Mouse (Mus musculus) neural tube, embryonic 14.5 days (tissue): ENCODE data around the gene Myoc. TPM values are rescaled to one million over a fixed set of nuclear protein-coding genes. Genes with fewer than 3 reads are reported as not detected.

ENCODE experiments used
- ATAC-seq: fragments of 200-750 bp; cut with Nextera tagmentation; 2 replicates; pipeline ENCODE4 v1.8.0; 2017; ENCODE audit warnings: low read depth, mild to moderate bottlenecking, moderate TSS enrichment, moderate library complexity
- H3K27ac ChIP-seq: fragments of 300-500 bp; sonication (generic); 2 replicates; pipeline ENCODE4 v1.5.1; 2014; ENCODE audit warnings: low read depth, mild to moderate bottlenecking, control low read depth, low read length, moderate library complexity, mixed read lengths
- H3K27me3 ChIP-seq: fragments of 300-500 bp; sonication (generic); 2 replicates; pipeline ENCODE4 v1.6.1; 2014; ENCODE audit warnings: low read length; ENCODE audit not compliant: control insufficient read depth, insufficient read depth
- H3K36me3 ChIP-seq: fragments of 300-500 bp; sonication (generic); 2 replicates; pipeline ENCODE4 v1.6.1; 2014; ENCODE audit warnings: low read length, mixed read lengths; ENCODE audit not compliant: control insufficient read depth, insufficient read depth
- H3K4me1 ChIP-seq: fragments of 300-500 bp; sonication (generic); 2 replicates; pipeline ENCODE4 v1.6.1; 2014; ENCODE audit warnings: low read length; ENCODE audit not compliant: control insufficient read depth, insufficient read depth
- H3K4me2 ChIP-seq: fragments of 300-500 bp; sonication (generic); 2 replicates; pipeline ENCODE4 v1.6.1; 2014; ENCODE audit warnings: mild to moderate bottlenecking, low read depth, low read length, control low read depth
- H3K4me3 ChIP-seq: fragments of 300-500 bp; sonication (generic); 2 replicates; pipeline ENCODE4 v1.5.1; 2014; ENCODE audit warnings: low read depth, low read length, control low read depth, mixed read lengths
- H3K9ac ChIP-seq: fragments of 300-500 bp; sonication (generic); replicated peaks from 2 replicates; pipeline ENCODE4 v1.6.1; 2014; ENCODE audit warnings: low read depth, mild to moderate bottlenecking, control low read depth, low read length, mixed read lengths
- H3K9me3 ChIP-seq: fragments of 300-500 bp; sonication (generic); 2 replicates; pipeline ENCODE4 v1.6.1; 2016; ENCODE audit warnings: low read length; ENCODE audit not compliant: control insufficient read depth
- WGBS: fragments of 180-500 bp; shearing (Covaris S2); extraction: QIAGEN DNeasy Blood & Tissue Kit; methylation state at CpG from one replicate; pipeline ENCODE4 v1.1.7; 2014; 5-methylcytosine and 5-hydroxymethylcytosine counted together
- polyA plus RNA-seq: library from polyadenylated mRNA; unstranded; fragments of >200 nt; fragmentation: Nextera tagmentation; extraction: Ambion mirVana; gene quantifications from 2 replicates; pipeline ENCODE4 v1.2.1, GENCODE M21; 2014

Myoc gene
- polyA plus RNA-seq, 1 experiment from 2014 or later: not detected

GRCm38 (mm10) chr1:162639861-162640260, 906 bp downstream of the Myoc start:
- no peak for ATAC-seq
- WGBS: 91% methylated on average over 1 of the region's 1 CpGs

GRCm38 (mm10) chr1:162642591-162642990, 3.6 kb downstream of the Myoc start:
- Histone ChIP-seq H3K27me3 (no peaks in the 10 kb centered on the region), H3K9ac (no peak overlapping the region), H3K27ac (no peak overlapping the region), H3K4me1 (no peaks in the 10 kb centered on the region), H3K4me2 (no peak overlapping the region), H3K4me3 (no peak overlapping the region), H3K9me3 (no peaks in the 10 kb centered on the region), H3K36me3 (no peaks in the 10 kb centered on the region)
- 75% methylated on average over 3 of the region's 3 CpGs for WGBS
- ATAC-seq: no peak

More at GRCm38 (mm10) chr1:162639861-162640260, 906 bp downstream of the Myoc start:
- no peak overlapping the region for H3K4me2 ChIP-seq
- H3K9ac ChIP-seq: no peak overlapping the region
- no peak overlapping the region for H3K4me3 ChIP-seq
- H3K27ac ChIP-seq: no peak overlapping the region
- no peaks in the 10 kb centered on the region for H3K9me3 ChIP-seq
- no peaks in the 10 kb centered on the region for H3K27me3 ChIP-seq
- no peaks in the 10 kb centered on the region for H3K36me3 ChIP-seq
- no peaks in the 10 kb centered on the region for H3K4me1 ChIP-seq

DNA sequence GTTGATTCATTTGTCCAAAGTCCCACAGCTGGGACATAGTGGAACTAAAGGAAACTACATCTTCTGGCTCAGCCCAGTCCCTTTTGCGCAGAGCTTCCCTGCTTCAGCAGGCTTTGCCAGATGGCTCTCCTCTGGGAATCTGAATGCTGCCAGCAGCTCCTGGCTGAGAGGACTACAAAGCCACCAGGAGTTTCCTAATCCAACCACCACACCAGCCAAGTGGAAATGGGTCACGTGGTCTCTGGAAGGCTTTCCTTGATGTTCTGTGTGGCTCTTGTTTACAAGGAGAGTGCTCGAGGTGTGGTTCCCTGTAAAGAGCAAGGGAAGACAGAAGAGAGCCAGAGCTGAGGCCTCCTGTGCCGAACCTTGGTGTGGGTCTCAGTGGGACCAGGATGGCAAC, 4.8 kb downstream of the Myoc start:
- Histone ChIP-seq H3K4me3 (no peak overlapping the region), H3K27me3 (no peaks in the 10 kb centered on the region), H3K4me1 (no peaks in the 10 kb centered on the region), H3K36me3 (no peaks in the 10 kb centered on the region), H3K4me2 (no peak overlapping the region), H3K27ac (no peak overlapping the region), H3K9ac (no peak overlapping the region), H3K9me3 (no peaks in the 10 kb centered on the region)
- WGBS: 57% methylated on average over 4 of the region's 4 CpGs
- no peak for ATAC-seq

DNA sequence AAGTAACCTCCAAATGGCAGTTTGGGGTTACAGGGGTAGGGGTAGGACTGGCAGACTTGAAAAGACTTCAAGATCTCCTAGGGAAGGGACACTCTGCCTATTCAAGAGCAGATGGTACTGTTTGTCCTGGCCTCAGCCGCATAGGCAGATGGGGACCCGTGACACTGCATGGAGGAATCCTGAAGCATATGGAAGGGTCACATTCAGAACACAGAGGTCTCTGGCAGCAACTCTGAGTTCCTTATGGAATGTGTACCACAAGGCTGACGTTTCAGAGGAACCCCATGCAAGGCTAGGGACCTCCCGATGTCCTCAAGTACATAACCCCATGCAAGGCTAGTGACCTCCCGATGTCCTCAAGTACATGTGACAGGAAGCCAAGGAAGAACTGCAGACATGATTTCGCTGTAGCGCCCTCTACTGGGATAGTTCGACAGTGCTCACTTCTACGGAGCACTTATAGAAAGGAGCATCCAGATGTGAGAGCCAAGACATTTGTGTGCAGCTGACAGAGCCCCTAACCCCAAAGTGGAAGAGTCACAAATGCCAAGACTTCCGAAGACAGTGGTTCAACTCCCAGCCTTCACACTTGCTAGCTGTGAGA, 7.2 kb downstream of the Myoc start:
- no peak for ATAC-seq
- H3K27me3 ChIP-seq: no peaks in the 10 kb centered on the region
- H3K4me3 ChIP-seq: no peak overlapping the region
- no peak overlapping the region for H3K27ac ChIP-seq
- H3K4me1 ChIP-seq: no peaks in the 10 kb centered on the region
- no peak overlapping the region for H3K4me2 ChIP-seq
- H3K9me3 ChIP-seq: no peaks in the 10 kb centered on the region
- H3K9ac ChIP-seq: no peak overlapping the region
- no peaks in the 10 kb centered on the region for H3K36me3 ChIP-seq
- 80% methylated on average over 10 of the region's 10 CpGs for WGBS

- Histone ChIP-seq H3K9me3 (no peaks in the 10 kb centered on the region), H3K4me1 (no peaks in the 10 kb centered on the region), H3K36me3 (no peaks in the 10 kb centered on the region), H3K27me3 (no peaks in the 10 kb centered on the region), H3K4me3 (no peak overlapping the region), H3K4me2 (no peak overlapping the region), H3K27ac (no peak overlapping the region), H3K9ac (no peak overlapping the region)
- 97% methylated on average over 14 of the region's 14 CpGs for WGBS
- ATAC-seq: no peak
These were observed 9.5 kb downstream of the Myoc start for GRCm38 (mm10) chr1:162648416-162648815.

- no peaks in the 10 kb centered on the region for H3K4me1 ChIP-seq
- H3K9ac ChIP-seq: no peak within 1 kb of the TSS
- no peaks in the 10 kb centered on the region for H3K9me3 ChIP-seq
- H3K4me2 ChIP-seq: no peak within 1 kb of the TSS
- ATAC-seq: no peak
- H3K27ac ChIP-seq: no peak within 1 kb of the TSS
- no peaks in the 10 kb centered on the region for H3K36me3 ChIP-seq
- WGBS: 91% methylated on average over 7 of the region's 7 CpGs
- no peaks in the 10 kb centered on the region for H3K27me3 ChIP-seq
- no peak within 1 kb of the TSS for H3K4me3 ChIP-seq
These were observed 19.2 kb downstream of the Myoc start, which contains the start of gene Myocos for GRCm38 (mm10) chr1:162658119-162658518. TSS of gene Myocos (minus strand) at chr1:162658219.

- no peak overlapping the region for H3K9ac ChIP-seq
- H3K27ac ChIP-seq: no peak overlapping the region
- H3K4me3 ChIP-seq: no peak overlapping the region
- no peaks in the 10 kb centered on the region for H3K9me3 ChIP-seq
- WGBS: 89% methylated on average over 11 of the region's 11 CpGs
- ATAC-seq: no peak
- no peaks in the 10 kb centered on the region for H3K27me3 ChIP-seq
- H3K4me2 ChIP-seq: no peak overlapping the region
- H3K36me3 ChIP-seq: no peaks in the 10 kb centered on the region
- H3K4me1 ChIP-seq: no peaks in the 10 kb centered on the region
These were observed 21.4 kb downstream of the Myoc start for GRCm38 (mm10) chr1:162660276-162660860.

DNA sequence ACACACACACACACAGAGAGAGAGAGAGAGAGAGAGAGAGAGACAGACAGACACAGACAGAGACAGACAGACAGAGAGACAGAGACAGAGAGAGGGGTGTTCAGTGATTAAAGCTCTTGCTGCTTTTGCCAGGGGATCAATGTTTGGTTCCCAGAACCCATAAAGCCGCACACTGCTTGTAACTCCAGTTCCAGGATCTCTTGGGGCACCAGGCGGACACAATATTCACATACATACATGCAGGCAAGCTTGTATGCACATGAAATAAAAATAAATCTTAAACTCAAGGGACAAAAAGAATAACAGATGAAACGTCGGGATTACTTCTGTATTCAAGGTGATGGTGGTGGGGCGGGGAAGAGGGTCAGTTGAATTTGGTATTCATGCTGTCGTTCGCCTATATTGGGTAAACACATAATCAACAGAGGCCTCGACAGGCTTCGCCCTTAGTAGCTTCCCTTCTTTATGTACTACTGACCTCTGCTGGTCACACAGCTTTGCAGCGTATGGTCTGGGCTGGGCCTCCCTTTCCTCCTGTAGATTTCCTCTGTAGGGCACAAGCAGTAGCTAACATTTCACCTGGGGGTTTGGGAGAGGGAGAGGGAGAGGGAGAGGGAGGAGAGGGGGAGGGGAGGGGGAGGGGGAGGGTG, 26.0 kb downstream of the Myoc start:
- no peaks in the 10 kb centered on the region for H3K27me3 ChIP-seq
- no peaks in the 10 kb centered on the region for H3K9me3 ChIP-seq
- no peak overlapping the region for H3K4me3 ChIP-seq
- WGBS: 9% methylated on average over 10 of the region's 10 CpGs
- peaks cover under 1% of the 10 kb centered on the region for H3K36me3 ChIP-seq
- H3K4me2 ChIP-seq: peak overlapping the region; percentile 46
- no peaks in the 10 kb centered on the region for H3K4me1 ChIP-seq
- H3K27ac ChIP-seq: no peak overlapping the region
- peak overlapping the region; percentile 8; the same call in 1 of the 2 replicates for H3K9ac ChIP-seq
- peak; percentile 99 for ATAC-seq

GRCm38 (mm10) chr1:162665486-162666174, 26.7 kb downstream of the Myoc start:
- Histone ChIP-seq H3K9me3 (no peaks in the 10 kb centered on the region), H3K9ac (no peak overlapping the region), H3K4me1 (no peaks in the 10 kb centered on the region), H3K4me3 (peak overlapping the region; percentile 10), H3K4me2 (peak overlapping the region; percentile 46), H3K27ac (no peak overlapping the region), H3K36me3 (peaks cover 3% of the 10 kb centered on the region), H3K27me3 (no peaks in the 10 kb centered on the region)
- peak; percentile 85 for ATAC-seq
- 5% methylated on average over 11 of the region's 11 CpGs for WGBS
